Mouse (Mus musculus) kidney, postnatal 0 days (tissue): ENCODE measurements around the gene Dmp1. TPM values are rescaled to one million over a fixed set of nuclear protein-coding genes. Genes with fewer than 3 reads are reported as not detected.

ENCODE experiments used
- ATAC-seq: fragments of 200-750 bp; cut with Nextera tagmentation; replicated peaks from 2 replicates; pipeline ENCODE4 v1.8.0; 2017; ENCODE audit warnings: low read depth, moderate number of reproducible peaks, moderate TSS enrichment, moderate library complexity; ENCODE audit not compliant: low FRiP score
- DNase-seq: peaks from one replicate; pipeline ENCODE4 v3.0.0-alpha.2; 2016; ENCODE audit warnings: low spot score
- H3K27ac ChIP-seq: fragments of 300-500 bp; sonication (generic); 2 replicates; pipeline ENCODE4 v1.5.1; 2014; ENCODE audit warnings: mild to moderate bottlenecking
- H3K27me3 ChIP-seq: fragments of 300-500 bp; sonication (generic); 2 replicates; pipeline ENCODE4 v1.6.1; 2014; ENCODE audit warnings: low read length, mixed read lengths; ENCODE audit not compliant: insufficient read depth
- H3K36me3 ChIP-seq: fragments of 300-500 bp; sonication (generic); 2 replicates; pipeline ENCODE4 v1.6.1; 2014; ENCODE audit warnings: low read length, mixed read lengths; ENCODE audit not compliant: insufficient read depth
- H3K4me1 ChIP-seq: fragments of 300-500 bp; sonication (generic); replicated peaks from 2 replicates; pipeline ENCODE4 v1.6.1; 2014; ENCODE audit warnings: antibody characterized with exemption, low read length, mixed read lengths; ENCODE audit not compliant: insufficient read depth
- H3K4me2 ChIP-seq: fragments of 300-500 bp; sonication (generic); 2 replicates; pipeline ENCODE4 v1.6.1; 2014; ENCODE audit warnings: mild to moderate bottlenecking, low read length, moderate library complexity, mixed read lengths
- H3K4me3 ChIP-seq: fragments of 300-500 bp; sonication (generic); replicated peaks from 2 replicates; pipeline ENCODE4 v1.5.1; 2014; ENCODE audit warnings: low read depth, low read length
- H3K9ac ChIP-seq: fragments of 300-500 bp; sonication (generic); 2 replicates; pipeline ENCODE4 v1.6.1; 2014; ENCODE audit warnings: low read depth, low read length
- H3K9me3 ChIP-seq: fragments of 300-500 bp; sonication (generic); replicated peaks from 2 replicates; pipeline ENCODE4 v1.6.1; 2016; ENCODE audit warnings: low read length, inconsistent platforms, mixed read lengths
- CTCF ChIP-seq: IDR thresholded peaks from 2 replicates; pipeline ENCODE4 v1.5.1; 2016; ENCODE audit warnings: antibody characterized with exemption, low read depth, mild to moderate bottlenecking, moderate library complexity
- WGBS: fragments of 180-500 bp; shearing (Covaris S2); extraction: QIAGEN DNeasy Blood & Tissue Kit; methylation state at CpG from one replicate; pipeline ENCODE4 v1.1.7; 2014; 5-methylcytosine and 5-hydroxymethylcytosine counted together
- polyA plus RNA-seq: library from polyadenylated mRNA; unstranded; fragments of >200 nt; fragmentation: Nextera tagmentation; extraction: Ambion mirVana; gene quantifications from 2 replicates; pipeline ENCODE4 v1.2.1, GENCODE M21; 2015

Dmp1 gene
- polyA plus RNA-seq, 1 experiment from 2014 or later, result 0.16 TPM

DNA sequence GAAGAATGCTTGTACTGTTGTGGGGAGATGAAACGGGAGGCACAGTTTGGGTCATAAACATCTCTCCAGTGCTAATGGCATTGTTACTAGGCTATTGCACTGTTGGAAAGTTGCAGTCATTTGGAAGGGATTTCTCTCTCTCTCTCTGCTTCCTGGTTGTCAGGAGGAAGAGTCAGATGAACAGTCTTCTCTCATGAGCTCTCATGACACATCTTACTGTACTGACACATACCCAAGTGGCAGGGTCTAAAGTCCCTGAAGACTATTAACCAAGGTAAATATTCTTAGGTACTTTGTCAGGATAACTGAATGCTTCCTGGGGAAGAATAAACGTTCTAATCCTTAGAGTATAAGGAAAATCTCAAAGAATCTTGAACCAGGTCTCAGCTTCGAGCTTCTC lies 54.2 kb downstream of the Dmp1 start:
- H3K4me3 ChIP-seq, result no peak overlapping the region
- no peaks in the 10 kb centered on the region for H3K4me1 ChIP-seq
- ATAC-seq (no peak), DNase-seq (no peak)
- no peak for TF ChIP-seq CTCF
- H3K9ac ChIP-seq, result no peak overlapping the region
- WGBS, result 62% methylated on average over 3 of the region's 3 CpGs
- no peaks in the 10 kb centered on the region for H3K27me3 ChIP-seq
- no peaks in the 10 kb centered on the region for H3K36me3 ChIP-seq
- no peaks in the 10 kb centered on the region for H3K9me3 ChIP-seq
- no peak overlapping the region for H3K27ac ChIP-seq
- H3K4me2 ChIP-seq, result no peak overlapping the region

DNA sequence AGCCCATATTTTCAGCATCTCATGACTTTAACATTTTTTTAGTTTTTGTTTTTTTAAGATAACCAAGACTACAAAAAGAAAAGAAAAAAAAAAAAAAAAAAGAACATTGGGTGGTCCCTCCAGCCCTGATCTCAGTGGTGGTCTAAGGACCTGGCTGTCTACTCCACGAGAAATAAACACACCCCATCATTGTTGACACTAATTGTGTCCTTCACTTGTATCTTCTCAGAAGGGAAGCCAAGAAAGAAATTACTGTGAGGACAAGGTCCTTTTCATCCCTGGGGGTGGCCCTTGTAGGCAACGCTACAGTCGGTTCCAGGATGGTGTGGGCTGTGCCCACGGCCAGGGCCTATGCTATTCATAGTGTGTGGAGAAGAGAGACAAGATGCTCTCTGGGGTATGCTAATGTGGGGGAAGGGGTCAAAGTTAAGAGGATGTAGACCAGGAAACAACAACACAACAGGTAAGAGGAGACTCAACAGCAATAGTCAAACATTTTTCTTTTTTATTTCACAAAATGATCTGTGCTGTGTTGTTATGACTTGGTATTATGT lies 59.6 kb downstream of the Dmp1 start:
- Histone ChIP-seq H3K9ac (no peak overlapping the region), H3K4me1 (no peaks in the 10 kb centered on the region), H3K36me3 (no peaks in the 10 kb centered on the region), H3K4me2 (no peak overlapping the region), H3K9me3 (no peaks in the 10 kb centered on the region), H3K27me3 (no peaks in the 10 kb centered on the region), H3K4me3 (no peak overlapping the region), H3K27ac (no peak overlapping the region)
- no peak for TF ChIP-seq CTCF
- no peak for DNase-seq
- 74% methylated on average over 4 of the region's 4 CpGs for WGBS
- no peak for ATAC-seq

- H3K27ac ChIP-seq, result no peak overlapping the region
- DNase-seq (no peak), ATAC-seq (no peak)
- no peak overlapping the region for H3K4me3 ChIP-seq
- H3K4me1 ChIP-seq, result no peaks in the 10 kb centered on the region
- H3K4me2 ChIP-seq, result no peak overlapping the region
- H3K9me3 ChIP-seq, result no peaks in the 10 kb centered on the region
- no peak overlapping the region for H3K9ac ChIP-seq
- TF ChIP-seq CTCF, result no peak
- WGBS, result 84% methylated on average over 13 of the region's 13 CpGs
- H3K36me3 ChIP-seq, result no peaks in the 10 kb centered on the region
- no peaks in the 10 kb centered on the region for H3K27me3 ChIP-seq
Measured at GRCm38 (mm10) chr5:104263014-104263776, 60.8 kb downstream of the Dmp1 start.

Other genes with a start within 250 kb of the Dmp1 start
- gene Hsd17b13, start 225.2 kb upstream of the Dmp1 start, polyA plus RNA-seq, result 0.13 and 0.24 TPM in 2 replicates
- gene Hsd17b11, start 180.7 kb upstream of the Dmp1 start, polyA plus RNA-seq, result 12.3 and 12.4 TPM in 2 replicates
- 63.1 and 65.1 TPM in 2 replicates for gene Nudt9, start 156.3 kb upstream of the Dmp1 start, polyA plus RNA-seq
- gene Gm17660, start 125.0 kb upstream of the Dmp1 start, polyA plus RNA-seq, result not detected in 2 replicates
- 67.2 and 77.5 TPM in 2 replicates for gene Sparcl1, start 88.9 kb upstream of the Dmp1 start, polyA plus RNA-seq
- not detected in 2 replicates for gene Dspp, start 31.9 kb upstream of the Dmp1 start, polyA plus RNA-seq
- gene Ibsp, start 96.6 kb downstream of the Dmp1 start, polyA plus RNA-seq, result not detected in 2 replicates
- not detected in 2 replicates for gene Mepe, start 122.7 kb downstream of the Dmp1 start, polyA plus RNA-seq
- gene Spp1, start 232.5 kb downstream of the Dmp1 start, polyA plus RNA-seq, result 1,587 and 1,767 TPM in 2 replicates